Mouse (Mus musculus): Measurements from ENCODE around the gene Epb41l2.

The Epb41l2 gene

DNA sequence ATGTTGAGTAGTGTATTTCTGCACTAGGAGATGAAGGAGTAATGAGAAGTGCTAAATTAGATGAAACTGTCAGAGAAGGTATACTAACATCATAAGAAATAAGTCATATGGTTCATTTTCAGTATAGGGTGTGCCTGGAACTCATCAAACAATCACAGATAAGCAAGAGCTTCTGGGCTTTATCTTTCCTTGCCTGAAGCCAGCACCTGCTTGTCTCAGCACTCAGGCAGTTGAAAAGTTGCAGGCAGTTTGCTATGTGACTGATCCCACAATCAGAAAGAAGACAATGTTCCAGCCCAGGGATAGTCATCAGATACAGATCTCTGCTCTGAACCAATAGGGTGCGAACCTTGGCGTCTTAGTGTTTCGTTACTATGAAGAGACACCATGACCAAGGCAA, 181.5 kb downstream of the Epb41l2 start:
- DNase-seq (ENCODE audit: extremely low read depth, low read depth, low spot score), result no peak

DNA sequence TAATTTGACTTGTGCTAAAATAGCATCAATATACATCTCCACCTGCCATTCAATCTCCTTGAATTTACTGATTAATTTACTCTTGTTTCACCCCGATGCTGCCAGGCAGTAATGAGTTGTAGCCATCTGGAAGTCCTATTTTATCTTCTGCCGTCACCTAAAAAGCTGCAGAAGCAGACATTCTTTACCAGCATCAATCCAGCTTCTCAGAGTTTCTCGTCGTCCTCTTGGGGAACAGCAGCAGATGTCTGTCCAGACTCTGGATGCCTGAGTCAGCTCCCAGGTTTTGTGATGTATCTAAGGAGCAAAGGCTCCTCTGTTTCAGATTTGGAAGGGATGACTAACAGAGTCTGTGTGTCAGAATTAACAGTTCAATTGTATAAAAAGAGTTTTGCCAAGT, 193.3 kb downstream of the Epb41l2 start:
- no peak for DNase-seq (ENCODE audit: extremely low read depth, low read depth, low spot score)

DNA sequence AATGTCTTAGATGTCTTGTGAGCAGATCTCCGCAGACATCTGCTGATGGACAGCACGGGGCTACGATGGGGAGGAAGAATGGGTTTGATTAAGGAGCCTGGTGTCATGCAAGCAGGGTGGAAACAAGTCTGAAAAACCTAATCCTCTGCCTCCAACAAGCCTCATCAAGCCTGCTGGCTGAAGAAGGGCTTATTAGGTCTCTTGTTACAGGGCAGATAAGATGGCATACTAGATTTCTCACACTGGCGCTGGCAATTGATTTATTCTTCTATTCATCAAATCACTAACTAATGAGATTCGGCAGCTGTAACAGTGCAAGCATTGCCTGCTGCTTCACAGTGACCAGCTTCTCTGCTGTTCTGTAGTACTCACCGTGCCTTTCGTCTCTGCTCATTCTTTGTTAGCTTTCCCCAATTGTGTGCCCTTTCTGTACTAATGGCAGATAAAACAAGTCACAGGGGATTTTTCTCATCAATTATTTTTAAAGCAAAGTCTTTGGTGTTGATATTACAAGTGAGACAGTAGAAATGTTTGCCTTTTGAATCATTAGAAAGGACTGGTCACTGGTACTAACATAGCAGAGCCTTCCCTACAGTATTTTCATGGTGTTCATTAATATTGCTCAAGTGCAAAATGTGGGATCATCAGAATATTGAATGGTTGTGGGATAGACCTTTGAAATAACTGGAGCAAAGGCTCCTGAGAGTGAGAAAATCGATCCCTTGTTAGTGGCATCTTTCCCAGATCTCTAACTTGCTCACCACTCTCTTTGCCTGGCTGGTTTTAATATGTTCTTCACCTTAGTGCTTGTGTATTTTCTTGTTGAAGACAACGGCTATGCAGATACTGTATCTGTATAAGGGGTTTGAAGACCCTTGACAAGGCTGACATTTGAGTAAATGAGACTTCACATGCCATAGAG, 212.0 kb downstream of the Epb41l2 start:
- no peak for DNase-seq (ENCODE audit: extremely low read depth, low read depth, low spot score)

Measured in fat pad, adult 2 months (tissue).